Mouse (Mus musculus) frontal cortex, postnatal 36 days (tissue): ENCODE data around the gene Fcgr2b.
"Not testable (repeated sequence)": the region's sequence is repeated elsewhere in the genome, so short reads cannot be mapped to it uniquely, and the experiment has no call there.

ENCODE experiments used
- DNase-seq, 2 experiments: peaks; one replicate each; pipeline ENCODE4 v3.0.0; 2022; ENCODE audit warnings: low spot score in 2 of 2

Fcgr2b gene

DNA sequence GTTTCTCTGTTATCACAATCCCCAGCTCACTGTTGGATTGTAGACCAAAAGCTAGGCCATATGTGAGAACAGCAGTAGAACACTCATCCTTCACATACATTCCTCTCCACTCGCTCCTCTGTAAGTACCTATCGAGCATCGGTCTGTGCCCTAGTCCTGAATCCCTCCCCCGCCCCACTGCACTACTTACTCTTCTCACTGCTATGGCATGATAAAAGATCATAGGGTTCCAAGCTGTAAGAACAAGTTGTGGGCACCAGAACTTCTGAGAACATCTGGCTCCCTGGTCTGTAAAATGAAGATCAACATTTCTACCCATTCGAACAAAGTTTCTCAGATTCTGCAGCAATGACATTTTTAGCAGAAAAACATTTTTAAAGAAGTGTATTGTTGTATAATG is at the start of gene Fcgr2b:
TSS of gene Fcgr2b (minus strand) at position 101 of the 400 bp plus-strand sequence.
- DNase-seq, result no peak

DNA sequence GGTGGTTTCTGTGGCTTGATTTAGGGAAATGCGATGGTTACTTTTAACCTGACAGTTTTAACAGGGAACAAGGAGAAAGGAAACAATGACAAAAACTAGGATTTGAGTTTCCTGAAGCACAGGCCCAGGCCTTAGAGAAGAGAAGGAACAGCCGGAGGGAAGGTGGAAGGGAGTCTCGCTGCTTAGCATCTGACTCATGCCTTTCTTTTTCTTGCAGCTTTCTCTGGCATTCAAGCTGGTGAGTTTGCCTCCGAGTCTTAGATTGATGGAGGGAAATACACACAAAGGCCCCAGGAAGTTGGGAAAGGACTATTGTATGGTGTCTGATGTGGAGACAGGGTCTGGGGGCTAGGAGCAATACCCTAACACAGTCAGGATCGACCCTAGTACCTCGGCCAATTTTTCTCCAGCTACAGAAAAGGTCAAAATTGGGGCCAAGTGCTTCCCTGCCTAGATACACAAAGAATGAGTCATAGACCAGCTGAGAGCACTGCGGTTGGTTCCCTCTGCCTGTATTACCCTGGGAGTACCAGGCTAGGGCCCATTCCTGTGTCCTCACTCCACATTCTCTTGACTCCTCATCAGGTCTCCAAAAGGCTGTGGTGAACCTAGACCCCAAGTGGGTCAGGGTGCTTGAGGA is 43.1 kb upstream of the Fcgr2b start:
- DNase-seq, result peak in 1 of 2 experiments; percentile 37

GRCm38 (mm10) chr1:171018737-171019136 is 42.4 kb upstream of the Fcgr2b start, which contains the start of gene Fcgr4:
Fcgr4 (plus strand) TSS chr1:171018920.
- no peak for DNase-seq

GRCm38 (mm10) chr1:171017468-171018158 is 41.3 kb upstream of the Fcgr2b start:
- no peak for DNase-seq

GRCm38 (mm10) chr1:171016676-171017356 is 40.5 kb upstream of the Fcgr2b start:
- no peak for DNase-seq

GRCm38 (mm10) chr1:171011733-171012132 is 35.4 kb upstream of the Fcgr2b start:
- no peak for DNase-seq

GRCm38 (mm10) chr1:171006905-171007304 is 30.6 kb upstream of the Fcgr2b start:
- DNase-seq, result no peak

DNA sequence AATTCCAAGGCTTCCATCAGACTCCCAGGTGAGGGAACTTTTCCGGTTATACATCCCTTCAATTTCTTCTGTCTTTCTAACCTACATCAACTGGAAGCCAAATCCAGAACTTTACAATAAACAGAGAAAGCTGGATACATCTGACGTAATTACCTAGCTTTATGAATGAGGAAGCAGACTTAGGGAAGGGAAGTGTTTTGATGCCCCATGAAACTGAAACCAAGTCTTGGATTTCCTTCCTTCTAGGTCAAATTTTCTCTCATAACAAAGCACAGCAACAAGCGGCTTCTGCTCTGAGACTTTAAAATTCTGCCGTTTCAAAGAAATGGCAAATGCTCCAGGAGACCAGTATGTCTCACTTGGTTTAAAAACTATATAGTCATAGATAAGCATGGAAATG is 30.0 kb upstream of the Fcgr2b start:
- no peak for DNase-seq

DNA sequence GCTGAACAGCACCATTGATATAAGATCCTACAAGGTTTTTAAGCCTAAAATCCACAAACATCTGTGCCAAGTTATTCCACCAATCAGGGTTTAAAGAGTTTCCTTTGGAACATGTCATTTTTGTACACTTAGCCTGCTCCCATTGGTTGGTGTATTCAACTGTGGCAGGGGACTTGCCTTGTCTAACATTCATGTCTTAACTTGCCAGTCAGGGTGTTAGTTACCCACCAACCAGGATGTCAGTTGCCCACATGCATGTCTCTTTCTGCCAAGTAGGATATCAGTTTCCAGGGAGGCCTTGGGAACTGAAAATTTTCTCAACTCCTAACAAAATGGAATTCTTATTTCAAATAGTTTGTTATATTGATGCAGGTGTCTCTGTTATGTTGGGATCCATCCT is 29.2 kb upstream of the Fcgr2b start:
- no peak for DNase-seq

DNA sequence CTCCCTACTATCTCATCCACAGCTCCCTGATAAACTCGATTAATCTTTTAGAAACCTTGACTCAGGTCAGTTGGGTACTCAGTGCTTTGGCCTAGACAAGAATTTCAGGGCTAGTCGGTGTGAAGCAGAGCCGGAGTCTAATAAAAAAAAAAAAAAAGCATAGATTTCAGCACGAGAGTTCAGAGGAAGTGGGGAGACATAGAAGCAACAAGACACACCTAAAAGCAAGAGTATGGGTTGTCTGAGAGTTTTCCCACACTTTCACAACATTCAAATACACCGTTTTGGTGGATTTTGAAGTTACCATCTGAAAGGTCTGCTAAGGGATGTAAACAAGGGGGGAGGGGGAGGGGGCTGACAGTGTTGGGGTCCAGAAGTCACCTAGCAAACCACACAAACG is 28.7 kb upstream of the Fcgr2b start:
- DNase-seq, result no peak

- DNase-seq, result no peak
Observed at GRCm38 (mm10) chr1:170999811-171000210, 23.5 kb upstream of the Fcgr2b start.

- peak; percentile 77 to 82 for DNase-seq
Observed at GRCm38 (mm10) chr1:170997756-170998655, 21.7 kb upstream of the Fcgr2b start.

DNA sequence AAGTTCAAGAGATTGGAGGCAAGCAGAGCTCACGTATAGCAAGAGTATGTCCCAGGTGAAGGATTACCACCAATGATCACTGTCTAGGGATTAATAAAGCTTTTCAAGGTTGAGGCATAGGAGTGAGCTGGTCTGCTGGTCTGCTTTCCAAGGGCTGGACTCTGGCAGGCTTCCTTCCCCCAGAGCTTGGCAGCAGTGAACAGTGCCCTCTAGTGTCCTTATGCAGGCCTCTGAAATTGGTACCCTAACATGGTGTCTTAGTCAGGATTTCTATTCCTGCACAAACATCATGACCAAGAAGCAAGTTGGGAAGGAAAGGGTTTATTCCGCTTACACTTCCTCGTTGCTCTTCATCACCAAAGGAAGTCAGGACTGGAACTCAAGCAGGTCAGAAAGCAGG is 20.4 kb upstream of the Fcgr2b start:
- DNase-seq, result peak; percentile 55 to 64

DNA sequence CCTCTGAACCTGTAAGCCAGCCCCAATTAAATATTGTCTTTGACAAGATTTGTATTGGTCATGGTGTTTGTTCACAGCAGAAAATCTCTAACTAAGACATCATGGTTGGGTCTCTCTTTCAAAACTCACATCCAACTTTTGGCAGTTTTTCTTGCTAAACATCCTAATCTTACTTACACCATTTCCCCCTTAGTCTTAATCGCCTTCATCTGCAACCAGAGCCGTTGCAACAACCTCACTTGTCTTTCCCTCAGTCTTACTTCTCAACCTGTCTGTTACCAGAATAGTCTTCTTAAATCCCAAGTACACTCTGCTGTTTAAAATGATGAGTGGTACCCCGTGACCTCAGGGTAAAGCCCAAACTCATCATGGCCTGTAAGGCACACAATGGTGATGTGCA is 19.7 kb upstream of the Fcgr2b start:
- DNase-seq, result no peak

DNA sequence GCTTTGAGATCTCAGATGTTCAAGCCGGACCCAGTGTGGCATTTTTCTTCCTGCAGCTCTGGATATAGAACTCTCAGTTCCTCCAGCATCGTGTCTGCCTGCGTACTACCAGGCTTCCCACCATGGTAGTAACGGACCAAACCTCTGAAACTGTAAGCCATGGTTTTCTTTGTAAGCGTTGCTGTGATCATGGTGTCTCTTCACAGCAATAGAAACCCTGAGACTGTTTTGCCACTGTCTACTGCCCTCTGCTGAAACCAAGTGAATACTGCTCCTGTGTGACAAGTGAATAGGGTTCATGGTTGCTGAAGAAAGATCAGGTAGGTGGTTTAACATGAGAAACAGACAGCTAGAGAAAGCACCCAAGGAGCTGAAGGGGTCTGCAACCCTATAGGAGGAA is 16.2 kb upstream of the Fcgr2b start:
- DNase-seq, result peak; percentile 37 to 60

DNA sequence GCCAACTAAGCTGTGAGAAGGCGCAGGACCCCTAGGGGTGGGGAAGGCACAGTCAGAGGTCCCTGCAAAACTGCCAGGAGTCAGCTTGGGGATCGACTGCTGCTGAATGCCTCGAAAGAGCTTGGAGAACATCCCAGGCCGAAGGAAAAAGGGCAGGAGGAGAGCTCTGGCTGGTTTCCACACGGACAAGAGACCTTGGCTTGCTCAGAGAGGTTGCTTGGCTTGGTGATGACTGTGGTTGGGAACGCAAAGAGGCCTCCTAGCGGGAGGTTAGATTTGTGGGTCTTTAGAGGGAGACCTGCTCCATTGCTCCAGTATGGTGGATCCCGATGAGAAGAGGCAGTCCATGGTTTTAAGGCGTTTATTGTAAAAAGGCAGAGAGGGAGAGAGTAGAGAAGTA is 13.3 kb upstream of the Fcgr2b start:
- no peak for DNase-seq

- no peak for DNase-seq
Observed at GRCm38 (mm10) chr1:170985861-170986260, 9.5 kb upstream of the Fcgr2b start.

DNA sequence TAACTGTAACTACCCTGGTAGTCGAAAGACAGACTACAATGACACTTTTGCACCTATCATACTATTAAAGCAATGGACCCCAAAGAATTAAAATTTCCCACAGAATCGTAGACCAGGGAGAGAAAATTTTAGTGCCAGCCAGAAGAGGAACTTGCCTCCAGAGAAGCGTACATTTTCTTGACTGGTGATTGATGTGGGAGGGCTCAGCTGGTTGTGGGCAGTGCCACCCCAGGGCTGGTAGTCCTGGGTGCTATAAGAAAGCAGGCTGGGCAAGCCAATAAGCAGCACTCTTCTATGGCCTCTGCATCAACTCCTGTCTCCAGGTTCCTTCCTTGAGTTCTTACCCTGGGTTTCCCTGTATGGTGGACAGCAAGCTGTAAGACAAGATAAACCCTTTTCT is 8.7 kb upstream of the Fcgr2b start:
- DNase-seq, result no peak

- DNase-seq, result no peak
Observed at GRCm38 (mm10) chr1:170983066-170983465, 6.7 kb upstream of the Fcgr2b start.

DNA sequence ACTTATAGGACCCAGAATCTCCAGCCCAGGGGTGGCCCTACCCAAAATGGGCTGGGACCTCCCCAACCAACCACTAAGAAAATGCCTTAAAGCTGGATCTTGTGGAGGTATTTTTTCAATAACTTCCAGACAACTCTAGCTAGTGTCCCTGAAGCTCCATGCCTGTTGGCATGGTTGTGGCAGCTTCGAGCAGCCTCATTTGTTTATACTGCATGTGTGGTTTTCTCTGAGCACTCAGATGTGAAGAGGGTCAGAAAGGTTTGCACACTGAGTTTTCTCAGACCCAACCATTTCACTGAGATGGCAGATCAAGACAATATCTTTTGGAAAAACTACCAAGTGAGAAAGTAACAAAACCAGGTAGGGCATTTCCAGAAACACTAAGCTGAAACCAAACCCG is 6.0 kb upstream of the Fcgr2b start:
- DNase-seq, result no peak

- not testable (repeated sequence) for DNase-seq
Observed at GRCm38 (mm10) chr1:170981679-170982078, 5.3 kb upstream of the Fcgr2b start.

DNA sequence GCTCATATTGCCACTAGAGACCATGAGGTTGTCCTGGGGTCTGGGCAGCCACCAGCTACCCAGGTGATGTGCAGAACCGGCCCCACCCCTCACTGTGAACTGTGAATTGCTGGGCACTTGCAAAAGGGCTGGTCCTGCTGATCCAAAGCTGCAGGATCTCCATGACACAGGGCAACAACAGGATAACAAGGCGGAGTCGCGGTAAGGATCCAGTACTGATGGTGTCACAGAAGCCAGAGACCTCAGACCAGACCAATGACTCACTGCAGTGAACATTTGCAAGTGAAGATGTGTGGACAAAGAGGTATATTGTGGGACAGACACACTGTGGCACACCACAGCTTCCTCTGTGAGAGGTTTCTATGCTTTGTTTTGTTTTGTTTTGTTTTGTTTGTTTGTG is 2.3 kb upstream of the Fcgr2b start:
- no peak for DNase-seq
